Mouse (Mus musculus) cerebellum, postnatal 4 days (tissue): Measurements from ENCODE around the gene Ahsa2.
"Not testable (repeated sequence)": the region's sequence is repeated elsewhere in the genome, so short reads cannot be mapped to it uniquely, and the experiment has no call there.

ENCODE experiments used
- DNase-seq, 2 experiments: peaks; one replicate each; pipeline ENCODE4 v3.0.0; 2022; ENCODE audit warnings: low spot score in 2 of 2, mixed read lengths in 1 of 2

The Ahsa2 gene

DNA sequence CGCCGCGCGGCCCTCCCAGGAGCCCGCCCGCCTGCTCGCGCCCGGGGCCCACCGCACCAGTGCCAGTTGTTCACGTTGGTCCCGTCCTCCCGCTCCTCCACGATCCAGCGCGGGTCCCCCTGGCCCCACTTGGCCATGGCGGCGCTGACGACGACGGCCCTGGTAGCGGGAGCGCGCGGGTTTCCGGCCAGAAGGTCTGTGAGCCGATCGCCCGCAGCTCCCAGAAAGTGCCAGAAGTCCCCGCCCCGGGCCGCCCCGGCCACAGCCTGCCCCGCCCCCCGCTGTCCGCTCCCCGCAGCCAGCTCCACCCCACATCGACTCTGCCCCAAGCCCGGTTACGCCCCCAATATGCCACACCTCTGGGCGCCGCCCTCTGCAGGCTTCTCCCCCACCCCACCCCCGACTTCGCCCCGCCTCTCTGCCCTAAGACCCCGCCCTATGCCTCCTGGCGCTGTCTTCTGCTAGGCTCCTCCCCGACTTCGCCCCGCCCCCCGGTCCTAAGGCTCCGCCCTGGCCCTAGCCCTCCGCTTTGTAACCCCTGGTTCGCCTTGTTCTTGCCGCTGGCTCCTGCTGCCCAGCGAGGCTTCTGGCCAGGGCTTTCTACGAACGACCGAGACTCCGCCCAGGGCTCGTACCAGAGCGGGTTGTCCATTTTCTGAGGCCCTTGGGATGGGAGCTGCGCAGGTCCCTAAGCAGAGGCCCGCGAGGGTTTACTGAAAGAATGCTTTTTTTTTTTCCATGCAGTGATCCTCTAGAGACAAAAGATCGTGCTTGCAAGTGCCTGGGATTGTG lies at the start of gene Ahsa2:
Gene Ahsa2 (minus strand): TSS at position 313 of the 792 bp plus-strand sequence.
- DNase-seq: peak; percentile 93 to 96

DNA sequence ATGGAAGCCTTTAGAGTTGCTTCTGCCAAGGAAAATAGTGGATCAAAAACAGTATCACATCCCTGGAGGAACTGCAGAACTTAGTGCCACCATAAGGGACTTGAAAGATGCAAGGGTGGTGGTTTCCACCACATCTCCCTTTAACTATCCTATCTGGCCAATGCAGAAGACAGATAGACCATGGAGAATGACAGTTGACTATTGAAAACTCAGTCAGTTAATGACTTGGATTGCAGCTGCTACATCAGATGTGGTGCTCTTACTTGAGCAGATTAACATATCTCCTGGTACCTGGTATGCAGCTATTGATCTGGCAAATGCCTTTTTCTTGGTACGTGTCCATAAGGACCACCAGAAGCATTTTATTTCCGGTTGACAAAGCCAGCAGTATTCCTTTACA lies 39.6 kb upstream of the Ahsa2 start:
- no peak for DNase-seq

DNA sequence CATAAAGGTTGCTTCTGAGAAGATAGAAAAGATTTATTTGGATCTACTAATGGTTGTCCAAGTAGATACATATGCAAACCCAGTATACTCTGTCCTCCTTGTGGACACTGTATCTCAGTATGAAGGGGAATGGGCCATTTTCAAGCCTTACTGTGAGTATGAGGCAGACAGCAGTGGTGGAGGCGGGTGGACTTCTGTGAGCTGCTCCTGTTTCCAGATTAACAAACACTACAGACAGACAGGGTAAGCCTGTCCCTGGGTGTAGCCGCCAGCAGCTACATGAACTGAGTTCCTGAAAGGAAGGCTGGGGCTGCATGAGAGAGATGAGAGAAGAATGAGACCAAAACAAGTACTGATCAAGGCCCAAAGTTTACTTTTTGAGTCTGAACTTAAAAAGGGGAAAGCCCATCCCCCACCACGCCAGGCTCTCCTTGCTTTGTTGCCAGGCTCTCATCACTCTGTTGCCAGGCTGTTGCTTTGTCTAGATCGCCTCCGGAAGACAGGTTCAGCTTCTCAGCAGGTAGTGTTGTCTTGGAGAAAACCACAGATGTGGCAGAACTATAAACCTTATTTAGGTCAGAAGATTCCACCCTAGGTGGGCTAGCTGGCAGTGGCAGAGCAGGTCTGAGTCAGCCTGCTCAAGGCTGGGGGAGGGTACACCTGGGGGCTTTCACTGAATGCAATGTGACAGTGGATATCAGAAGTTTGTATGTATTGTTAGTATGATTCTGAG lies 22.8 kb upstream of the Ahsa2 start, which contains the start of gene 1700093K21Rik:
Gene 1700093K21Rik (minus strand): TSS at position 683 of the 733 bp plus-strand sequence.
- DNase-seq: no peak

DNA sequence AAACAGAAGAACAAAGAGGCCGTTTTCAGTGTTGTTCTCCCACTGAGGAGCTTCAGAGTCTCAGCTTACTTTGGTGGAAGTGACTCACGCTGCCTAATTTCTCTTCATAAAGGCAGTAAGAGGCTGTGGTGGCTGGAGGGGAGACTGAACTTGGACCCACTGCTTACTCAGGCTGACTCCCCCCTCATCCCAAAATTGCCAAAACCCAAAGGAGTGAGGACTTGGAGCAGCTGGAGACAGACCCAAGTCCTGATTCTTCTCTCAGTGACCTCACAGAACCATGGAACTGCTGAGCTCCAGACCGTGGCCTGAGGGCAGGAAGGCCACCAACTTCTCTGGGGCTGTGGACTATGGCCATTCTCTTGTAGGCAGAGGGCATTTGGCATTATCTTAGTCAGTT lies 21.2 kb upstream of the Ahsa2 start:
- DNase-seq: no peak

DNA sequence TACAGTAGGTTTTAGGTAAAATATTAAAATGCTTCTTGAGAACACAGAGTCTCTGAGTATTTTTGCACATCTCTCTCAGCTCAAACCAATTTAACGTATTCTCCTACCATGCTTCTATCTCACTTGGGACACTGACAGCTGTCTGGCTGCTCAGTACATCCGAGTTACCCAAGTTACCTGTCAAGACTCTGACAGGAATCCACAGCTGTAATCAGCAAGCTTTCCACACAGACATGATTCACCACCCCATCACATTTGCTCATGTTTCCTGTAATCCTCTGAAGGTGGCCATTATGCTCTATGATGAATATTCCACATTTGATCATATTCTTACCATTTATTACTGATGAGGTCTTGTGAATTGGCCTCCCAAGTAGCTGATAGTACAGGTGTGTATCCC lies 17.5 kb upstream of the Ahsa2 start:
- no peak for DNase-seq

DNA sequence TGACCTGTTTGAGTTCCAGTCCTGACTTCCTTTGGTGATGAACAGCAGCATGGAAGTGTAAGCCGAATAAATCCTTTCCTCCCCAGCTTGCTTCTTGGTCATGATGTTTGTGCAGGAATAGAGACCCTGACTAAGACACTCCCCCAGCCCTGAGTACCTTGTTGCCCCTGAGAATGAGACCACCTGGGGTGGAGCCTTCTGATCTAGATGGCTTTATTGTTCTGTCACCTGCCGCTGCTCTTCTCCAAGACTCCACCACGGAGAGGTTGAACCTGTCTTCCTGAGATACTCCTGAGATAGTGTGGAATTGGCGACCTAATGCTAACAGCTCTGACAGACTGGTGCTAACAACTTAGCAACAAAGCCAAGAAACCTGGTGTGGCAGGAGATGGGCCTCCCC lies 17.0 kb upstream of the Ahsa2 start:
- not testable (repeated sequence) for DNase-seq

DNA sequence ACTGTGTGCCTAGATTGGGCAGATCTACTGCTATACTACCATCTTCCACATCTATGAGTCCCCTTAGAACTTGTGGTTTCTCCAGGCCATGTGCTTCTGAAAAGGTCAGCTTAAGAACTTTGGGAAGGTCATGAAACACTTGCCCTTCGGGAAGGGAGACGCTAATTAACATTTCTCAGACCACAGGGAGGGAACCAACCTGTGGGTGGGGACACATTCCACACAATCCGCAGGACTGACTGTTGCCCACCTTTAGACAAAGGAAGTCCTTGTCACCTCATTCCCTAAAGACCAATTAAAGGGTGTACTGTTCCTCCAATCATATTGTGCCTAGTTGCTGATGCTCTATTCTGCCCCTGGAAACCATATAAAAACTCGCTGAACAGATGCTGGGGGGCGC lies 7.0 kb upstream of the Ahsa2 start:
- not testable (repeated sequence) for DNase-seq

DNA sequence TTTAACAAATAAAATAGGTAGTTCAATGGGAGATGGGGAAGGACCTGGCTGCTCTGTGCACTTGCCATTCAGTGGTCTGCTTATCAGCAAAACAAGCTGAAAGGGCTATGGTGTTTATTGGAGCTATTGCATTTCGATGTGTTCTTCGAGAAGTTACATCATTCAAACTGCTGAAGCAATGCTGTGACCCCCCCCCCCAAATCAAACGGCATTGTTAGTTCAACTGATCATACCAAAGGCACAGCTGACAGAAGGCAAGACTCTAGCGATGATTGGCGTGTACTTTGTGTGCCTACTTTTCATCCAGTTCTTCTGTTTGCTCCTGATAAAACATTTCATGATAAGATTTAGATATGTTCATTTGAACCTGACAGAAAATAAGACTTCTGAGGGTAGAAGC lies 779 bp upstream of the Ahsa2 start:
- DNase-seq: no peak

DNA sequence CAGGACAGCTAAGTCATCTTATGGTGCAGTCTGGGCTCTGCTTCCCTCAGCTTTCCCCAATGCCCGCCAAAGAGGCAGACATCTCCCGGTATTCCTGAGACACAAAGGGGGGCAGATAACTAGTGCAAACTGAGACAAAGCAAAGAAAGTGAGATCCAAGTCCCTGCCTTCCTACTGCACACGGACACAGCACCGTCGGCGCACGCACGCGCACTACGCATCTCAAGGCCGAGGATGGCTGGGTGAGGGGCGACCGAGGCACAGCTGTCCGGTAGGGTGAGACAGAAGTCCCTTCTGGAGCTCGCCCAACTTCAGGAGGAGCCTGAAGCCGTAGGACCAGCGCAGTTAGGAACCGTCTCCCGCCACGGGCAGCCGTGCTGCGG lies 504 bp downstream of the Ahsa2 start:
- peak; percentile 57 to 72 for DNase-seq

DNA sequence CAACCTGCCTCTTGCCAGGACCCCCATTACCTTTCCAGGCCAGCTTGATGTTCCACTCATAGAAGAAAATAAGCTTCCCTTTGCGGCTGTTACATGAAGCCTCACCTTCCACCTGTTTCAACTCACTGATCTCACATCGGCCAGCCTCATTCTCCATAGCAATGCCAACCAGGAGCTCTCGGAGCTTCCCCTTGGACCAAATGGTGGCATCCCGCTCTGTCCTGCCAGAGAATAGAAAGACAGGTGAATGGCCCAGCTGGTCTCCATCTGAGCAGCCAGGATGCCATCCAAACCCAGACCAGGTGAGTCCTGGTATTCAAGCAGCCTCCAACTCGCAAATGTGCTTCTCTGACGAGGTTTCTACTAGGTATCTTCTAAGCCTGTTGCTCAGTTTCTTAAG lies 1.2 kb downstream of the Ahsa2 start:
- DNase-seq: no peak

DNA sequence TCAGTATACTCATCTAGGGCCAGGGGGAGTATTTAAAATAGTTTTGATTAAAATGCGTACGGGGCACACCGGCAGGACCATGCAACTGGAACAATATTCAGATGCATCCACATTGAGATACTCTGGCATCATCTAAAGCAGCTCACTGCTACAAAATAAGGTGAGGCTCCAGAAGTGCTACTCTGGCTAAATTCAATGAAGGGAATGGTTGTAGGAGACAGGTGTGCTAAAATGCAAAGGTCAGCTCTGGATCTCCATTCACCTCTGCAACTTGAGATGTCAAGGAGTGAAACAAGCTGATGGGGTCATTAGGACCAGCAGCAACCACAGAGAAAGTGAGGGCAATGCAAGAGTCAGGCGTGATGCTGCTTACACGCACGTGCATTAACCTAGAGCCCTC lies 2.6 kb downstream of the Ahsa2 start:
- DNase-seq: no peak

DNA sequence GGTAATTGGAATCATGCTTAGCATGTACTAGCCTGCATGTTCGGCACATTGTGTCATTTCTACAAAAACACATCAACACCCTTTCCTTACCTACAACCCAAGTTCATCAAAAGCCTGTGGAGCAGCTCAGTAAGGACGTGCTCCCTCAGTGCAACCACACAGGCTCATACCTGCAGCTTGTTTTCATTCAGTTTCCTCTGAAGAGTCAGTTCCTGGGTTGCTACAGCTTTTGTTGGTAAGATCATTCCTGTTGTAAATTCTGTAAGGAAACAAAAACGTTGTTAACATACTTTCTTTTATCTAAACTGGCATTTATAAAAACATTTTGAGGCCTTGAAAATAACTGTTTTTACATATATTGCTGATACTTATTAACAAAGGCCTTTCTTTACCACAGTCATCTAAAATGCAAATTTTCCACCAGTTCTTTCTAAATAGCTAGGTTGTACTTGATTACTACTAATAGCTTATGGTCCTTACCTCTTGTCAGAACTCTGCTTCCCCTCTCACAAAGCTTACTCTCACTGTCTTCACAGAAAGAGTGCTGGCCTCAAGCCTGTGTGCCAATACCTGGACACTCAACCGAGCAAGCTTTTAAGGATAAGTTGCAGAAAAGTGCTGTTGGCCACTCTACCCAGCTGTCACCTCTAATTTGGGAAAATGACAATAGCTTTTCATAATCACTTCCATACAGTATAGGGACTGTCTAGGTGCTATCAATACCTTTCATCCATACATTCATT lies 5.6 kb downstream of the Ahsa2 start:
- no peak for DNase-seq

DNA sequence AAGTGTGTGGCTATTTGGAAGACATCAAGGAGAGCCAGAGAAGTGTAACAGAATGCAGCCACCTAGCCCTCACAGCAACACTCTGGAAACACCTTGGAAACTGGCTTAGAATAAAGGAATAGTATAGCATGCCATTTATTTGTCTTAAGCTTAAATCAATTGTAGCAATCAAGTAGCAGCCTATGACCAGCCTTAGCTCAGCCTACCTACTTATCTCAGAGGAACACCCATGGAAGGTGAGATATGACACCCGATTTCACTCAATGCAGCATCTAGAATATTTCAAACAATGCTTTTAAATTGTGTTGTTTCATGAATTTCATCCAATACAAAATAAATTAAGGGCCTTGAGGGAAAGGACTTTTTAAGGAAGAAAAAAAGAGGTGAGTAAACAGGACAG lies 7.9 kb downstream of the Ahsa2 start:
- DNase-seq: no peak

DNA sequence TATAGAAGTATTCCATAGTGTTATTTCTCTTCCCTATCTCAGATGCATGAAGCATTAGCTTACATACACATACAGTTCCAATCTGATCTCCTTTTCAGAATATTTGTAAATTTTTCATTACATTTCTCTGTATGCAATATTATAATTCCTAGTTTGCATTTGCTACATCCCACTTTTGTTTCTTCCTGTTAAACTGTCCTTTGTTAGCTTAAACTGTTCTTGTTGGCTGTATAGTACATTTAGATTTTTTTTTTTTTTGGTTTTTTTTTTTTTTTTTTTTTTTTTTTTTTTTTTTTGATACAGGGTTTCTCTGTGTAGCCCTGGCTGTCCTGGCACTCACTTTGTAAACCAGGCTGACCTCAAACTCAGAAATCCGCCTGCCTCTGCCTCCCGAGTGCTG lies 32.0 kb downstream of the Ahsa2 start:
- not testable (repeated sequence) for DNase-seq
